9 mouse cellular contexts compared by ENCODE assay signal in the genomic region with DNA sequence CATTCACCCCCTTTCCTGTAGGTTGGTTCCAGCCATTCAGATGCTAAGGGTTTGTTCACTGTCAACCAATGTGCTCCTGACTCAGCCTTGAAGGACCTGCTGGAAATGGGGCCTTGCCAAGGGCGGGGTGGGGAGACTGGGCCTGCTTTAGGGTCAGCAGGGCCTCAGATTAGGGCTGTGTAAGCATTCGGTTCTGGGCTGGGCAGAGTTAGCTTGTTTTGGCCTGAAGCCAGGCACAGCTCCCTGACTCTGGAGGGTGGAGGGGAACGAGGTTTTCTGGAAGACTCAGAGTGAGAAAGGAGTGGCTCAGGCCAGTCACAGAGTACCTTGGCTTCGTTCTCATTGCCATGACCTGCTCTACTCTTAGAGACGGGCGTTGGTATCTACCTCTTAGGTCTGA. TPM values are rescaled to one million over a fixed set of nuclear protein-coding genes. Genes with fewer than 3 reads are reported as not detected.
DNase-seq lines count a peak whose midpoint lies in the region; ATAC-seq lines count a peak whose summit lies in the region.
"Had no signal": no experiment of that assay in that cellular context is flagged by ENCODE, and none has a peak within 500 bp of the region (broad histone marks: within the 10 kb centered on the region; RNA-seq: fewer than 3 reads in every experiment).

No protein-coding gene starts in this region.

- H3K4me3 ChIP-seq in hindbrain, embryonic 14.5 days (replicated peaks; ENCODE audit: low read length): no peak overlapping the region
- no peak overlapping the region for H3K4me3 ChIP-seq in hindbrain, embryonic 11.5 days (ENCODE audit: low read depth, low read length)
- H3K4me3 ChIP-seq in midbrain, embryonic 16.5 days (ENCODE audit: low read depth, low read length): no peak overlapping the region

- peak; percentile 30 for DNase-seq in hindbrain, embryonic 14.5 days (ENCODE audit: low spot score)
- no peak for DNase-seq in hindbrain, embryonic 11.5 days (ENCODE audit: low spot score)
- DNase-seq in adrenal gland, postnatal 25 days: peak; percentile 9
- peak; percentile 54 to 56 for DNase-seq in heart, postnatal 14 days
- DNase-seq in lung, postnatal 14 days: peak; percentile 43
- DNase-seq in cerebellum, postnatal 4 days (ENCODE audit: low spot score in 2 of 2): no peak
- no peak for DNase-seq in thymus, postnatal 0 days (ENCODE audit: low spot score)
- DNase-seq: right cerebral cortex, postnatal 25 days had no signal

- H3K36me3 ChIP-seq in hindbrain, embryonic 14.5 days (replicated peaks; ENCODE audit: control insufficient read depth, insufficient read depth): peaks cover 62% of the 10 kb centered on the region
- H3K36me3 ChIP-seq in hindbrain, embryonic 11.5 days (ENCODE audit: control insufficient read depth, insufficient read depth, low read length): no peaks in the 10 kb centered on the region
- peaks cover 14% of the 10 kb centered on the region for H3K36me3 ChIP-seq in midbrain, embryonic 16.5 days (ENCODE audit: control insufficient read depth, insufficient read depth, low read length)

- no peak overlapping the region for H3K27ac ChIP-seq in hindbrain, embryonic 14.5 days
- H3K27ac ChIP-seq in hindbrain, embryonic 11.5 days (ENCODE audit: low read depth, low read length): no peak overlapping the region
- no peak overlapping the region for H3K27ac ChIP-seq in midbrain, embryonic 16.5 days (ENCODE audit: low read length)

- no peak overlapping the region for H3K4me2 ChIP-seq in hindbrain, embryonic 14.5 days (replicated peaks)
- H3K4me2 ChIP-seq in hindbrain, embryonic 11.5 days (replicated peaks; ENCODE audit: low read depth, low read length): no peak overlapping the region
- H3K4me2 ChIP-seq in midbrain, embryonic 16.5 days (ENCODE audit: low read length): no peak overlapping the region

- no peaks in the 10 kb centered on the region for H3K27me3 ChIP-seq in hindbrain, embryonic 14.5 days (ENCODE audit: control insufficient read depth, insufficient read depth, low read length)
- H3K27me3 ChIP-seq in hindbrain, embryonic 11.5 days (ENCODE audit: control insufficient read depth, insufficient read depth, low read length): no peaks in the 10 kb centered on the region
- no peaks in the 10 kb centered on the region for H3K27me3 ChIP-seq in midbrain, embryonic 16.5 days (ENCODE audit: control insufficient read depth, insufficient read depth, low read depth, low read length)

- WGBS in hindbrain, embryonic 14.5 days: 62% methylated on average over 6 of the region's 6 CpGs
- 74% methylated on average over 6 of the region's 6 CpGs for WGBS in hindbrain, embryonic 11.5 days
- 62% methylated on average over 6 of the region's 6 CpGs for WGBS in midbrain, embryonic 16.5 days

- intact Hi-C loops in heart, postnatal 14 days (cut with DNase I): no loop called here

- H3K9ac ChIP-seq in hindbrain, embryonic 14.5 days: no peak overlapping the region
- H3K9ac ChIP-seq in hindbrain, embryonic 11.5 days (ENCODE audit: low read depth, low read length): no peak overlapping the region
- no peak overlapping the region for H3K9ac ChIP-seq in midbrain, embryonic 16.5 days (ENCODE audit: low read depth, low read length)

- H3K9me3 ChIP-seq in hindbrain, embryonic 14.5 days (ENCODE audit: control insufficient read depth, low read length): no peaks in the 10 kb centered on the region
- no peaks in the 10 kb centered on the region for H3K9me3 ChIP-seq in hindbrain, embryonic 11.5 days (ENCODE audit: control insufficient read depth, low read length)
- H3K9me3 ChIP-seq in midbrain, embryonic 16.5 days (replicated peaks; ENCODE audit: control insufficient read depth, low read length, poor library complexity, severe bottlenecking): no peaks in the 10 kb centered on the region

- H3K4me1 ChIP-seq in hindbrain, embryonic 14.5 days (replicated peaks; ENCODE audit: control insufficient read depth, insufficient read depth, low read length): peaks cover 11% of the 10 kb centered on the region; the same call in 1 of the 2 replicates
- no peaks in the 10 kb centered on the region for H3K4me1 ChIP-seq in hindbrain, embryonic 11.5 days (replicated peaks; ENCODE audit: control insufficient read depth, insufficient read depth, low read length)
- peaks cover 20% of the 10 kb centered on the region for H3K4me1 ChIP-seq in midbrain, embryonic 16.5 days (ENCODE audit: control insufficient read depth, insufficient read depth, low read length)

- no peak for ATAC-seq in hindbrain, embryonic 14.5 days (ENCODE audit: low FRiP score)
- no peak for ATAC-seq in hindbrain, embryonic 11.5 days (ENCODE audit: low FRiP score)
- ATAC-seq in midbrain, embryonic 16.5 days: no peak

RNA-seq across cellular contexts. Expression of a gene that starts 35.9 kb away (rescaled TPM):
- 73.4 and 75.1 TPM in 2 replicates for polyA plus RNA-seq in hindbrain, embryonic 14.5 days (2014; fragmentation: Nextera tagmentation; extraction: Ambion mirVana)
- 21.1 and 21.6 TPM in 2 replicates for polyA plus RNA-seq in hindbrain, embryonic 11.5 days (2014; fragmentation: Nextera tagmentation; extraction: Ambion mirVana)
- 28.9 and 37.9 TPM in 2 replicates for total RNA-seq in adrenal gland, postnatal 25 days (2021)
- 1 to 10 TPM; 5.5 to 6.2 TPM for total RNA-seq in heart, postnatal 14 days (2021)
- polyA plus RNA-seq in thymus, postnatal 0 days (2015; fragmentation: Nextera tagmentation; extraction: Ambion mirVana): 0.40 and 0.44 TPM in 2 replicates
- 46.9 and 60.8 TPM in 2 replicates for polyA plus RNA-seq in midbrain, embryonic 16.5 days (2015; fragmentation: Nextera tagmentation; extraction: Ambion mirVana)

Comparison
In these comparisons a context has a peak if more than half of its experiments do, and no peak if none do; other contexts are left out.
1. DNase-seq: peak in hindbrain, embryonic 14.5 days (single experiment), adrenal gland, postnatal 25 days (single experiment), heart, postnatal 14 days (2 of 2) and lung, postnatal 14 days (single experiment); none in hindbrain, embryonic 11.5 days (single experiment), cerebellum, postnatal 4 days (0 of 2) and thymus, postnatal 0 days (single experiment).
2. RNA of a gene that starts 35.9 kb away (polyA plus RNA-seq): 73.4 to 75.1 TPM in hindbrain, embryonic 14.5 days, 46.9 to 60.8 TPM in midbrain, embryonic 16.5 days and 21.1 to 21.6 TPM in hindbrain, embryonic 11.5 days; 0.40 to 0.44 TPM in thymus, postnatal 0 days; every median in the first group is over 10 times any median in the second.